Mouse (Mus musculus): ENCODE results near the gene Prkn.

The Prkn gene

GRCm38 (mm10) chr17:12092901-12093564 is 1252.8 kb downstream of the Prkn start:
- no peak for DNase-seq (ENCODE audit: inconsistent ontology term)

GRCm38 (mm10) chr17:12094016-12094415 is 1253.8 kb downstream of the Prkn start:
- no peak for DNase-seq (ENCODE audit: inconsistent ontology term)

GRCm38 (mm10) chr17:12094827-12095590 is 1254.8 kb downstream of the Prkn start:
- DNase-seq (ENCODE audit: inconsistent ontology term) = peak; percentile 92

- DNase-seq (ENCODE audit: inconsistent ontology term) = no peak
Observed at GRCm38 (mm10) chr17:12099415-12099814, 1259.2 kb downstream of the Prkn start.

- no peak for DNase-seq (ENCODE audit: inconsistent ontology term)
Observed at GRCm38 (mm10) chr17:12102326-12102725, 1262.1 kb downstream of the Prkn start.

- DNase-seq (ENCODE audit: inconsistent ontology term) = no peak
Observed at GRCm38 (mm10) chr17:12103781-12104180, 1263.6 kb downstream of the Prkn start.

GRCm38 (mm10) chr17:12104245-12104644 is 1264.1 kb downstream of the Prkn start:
- DNase-seq (ENCODE audit: inconsistent ontology term) = no peak

- DNase-seq (ENCODE audit: inconsistent ontology term) = no peak
Observed at GRCm38 (mm10) chr17:12104690-12105089, 1264.5 kb downstream of the Prkn start.

- no peak for DNase-seq (ENCODE audit: inconsistent ontology term)
Observed at GRCm38 (mm10) chr17:12106255-12106654, 1266.1 kb downstream of the Prkn start.

Measured in Muller cell, postnatal 12 days (primary cell).